8 mouse cellular contexts compared by ENCODE assay signal in the genomic region with DNA sequence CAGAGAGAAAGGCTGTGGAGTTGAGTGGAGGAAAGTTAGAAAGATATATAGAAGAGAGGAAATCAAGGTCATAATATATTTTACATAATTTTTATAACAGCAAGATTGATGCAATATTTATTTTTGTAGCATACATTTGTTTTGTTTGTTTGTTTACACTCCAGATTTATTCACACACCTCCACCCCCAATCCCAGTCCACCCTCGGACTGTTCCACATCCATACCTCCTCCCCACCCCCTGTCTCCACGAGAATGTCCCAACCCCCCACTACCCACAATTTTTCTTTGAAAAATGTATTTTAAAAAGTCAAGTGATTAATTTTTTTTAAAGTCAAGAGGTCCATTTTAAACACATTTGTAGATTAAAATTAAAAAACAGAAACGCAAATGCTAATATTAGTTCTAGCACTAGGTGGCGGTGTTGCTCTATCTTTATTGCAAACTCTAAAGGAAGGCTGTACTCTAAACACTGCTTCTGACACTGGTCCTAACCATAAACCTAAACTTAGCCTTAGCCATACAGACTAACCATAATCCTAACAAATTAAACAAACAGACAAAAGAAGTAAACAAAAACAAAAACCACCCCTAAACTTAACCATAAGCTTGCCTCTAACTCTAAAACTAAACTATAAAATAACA.
DNase-seq lines count a peak whose midpoint lies in the region; ATAC-seq and TF ChIP-seq lines count a peak whose summit lies in the region.

No protein-coding gene starts in this region.

- H3K27me3 ChIP-seq in thymus, adult 2 months (ENCODE audit: control insufficient read depth, insufficient read depth, low read length): no peaks in the 10 kb centered on the region
- no peaks in the 10 kb centered on the region for H3K27me3 ChIP-seq in forebrain, embryonic 15.5 days

- 22% methylated on average over 4 of the region's 4 CpGs for WGBS in thymus, adult 2 months
- WGBS in forebrain, embryonic 15.5 days: 19% methylated on average over 4 of the region's 4 CpGs

- no peaks in the 10 kb centered on the region for H3K4me1 ChIP-seq in thymus, adult 2 months (replicated peaks; ENCODE audit: control insufficient read depth, insufficient read depth, low read length)
- no peaks in the 10 kb centered on the region for H3K4me1 ChIP-seq in forebrain, embryonic 15.5 days

- no peaks in the 10 kb centered on the region for H3K9me3 ChIP-seq in forebrain, embryonic 15.5 days

- no peak overlapping the region for H3K4me3 ChIP-seq in thymus, adult 2 months (ENCODE audit: control insufficient read depth, insufficient read depth, low read length)
- no peak overlapping the region for H3K4me3 ChIP-seq in forebrain, embryonic 15.5 days

- DNase-seq in frontal cortex, postnatal 36 days (ENCODE audit: low spot score in 2 of 2): peak; percentile 17 to 58
- no peak for DNase-seq in frontal cortex, postnatal 10 days (ENCODE audit: low spot score in 2 of 2)
- DNase-seq in thymus, adult 2 months: peak; percentile 14
- DNase-seq in thymus, postnatal 36 days: no peak
- DNase-seq in layer of hippocampus, adult 18-20 months (ENCODE audit: low spot score in 2 of 2): peak; percentile 7 to 74
- DNase-seq in naive thymus-derived CD4-positive, alpha-beta T cell, adult 2 months (ENCODE audit: low read depth): peak; percentile 57
- DNase-seq in spleen, adult 12 weeks (ENCODE audit: low spot score): no peak

- no peak overlapping the region for H3K27ac ChIP-seq in thymus, adult 2 months (ENCODE audit: control insufficient read depth, insufficient read depth, low read length)
- H3K27ac ChIP-seq in forebrain, embryonic 15.5 days (replicated peaks): no peak overlapping the region

- H3K4me2 ChIP-seq in forebrain, embryonic 15.5 days (replicated peaks): no peak overlapping the region

- TF ChIP-seq CTCF in thymus, adult 2 months (IDR thresholded peaks at IDR 0.05; ENCODE audit: borderline replicate concordance, control insufficient read depth, extremely low read depth, insufficient read depth, low read length, poor library complexity): no peak

- H3K9ac ChIP-seq in forebrain, embryonic 15.5 days (replicated peaks): no peak overlapping the region

- no peak for TF ChIP-seq POLR2A in thymus, adult 2 months (IDR thresholded peaks at IDR 0.05; ENCODE audit: control insufficient read depth, extremely low read depth, insufficient read depth, low read length, poor library complexity)

- ATAC-seq in forebrain, embryonic 15.5 days (replicated peaks): peak; percentile 83; the same call in 1 of the 2 replicates

- no peaks in the 10 kb centered on the region for H3K36me3 ChIP-seq in thymus, adult 2 months (ENCODE audit: control insufficient read depth, insufficient read depth, low read length)
- no peaks in the 10 kb centered on the region for H3K36me3 ChIP-seq in forebrain, embryonic 15.5 days

Comparison
In these comparisons a context has a peak if more than half of its experiments do, and no peak if none do; other contexts are left out.
1. DNase-seq: peak in frontal cortex, postnatal 36 days (2 of 2), thymus, adult 2 months (single experiment), layer of hippocampus, adult 18-20 months (2 of 2) and naive thymus-derived CD4-positive, alpha-beta T cell, adult 2 months (single experiment); none in frontal cortex, postnatal 10 days (0 of 2), thymus, postnatal 36 days (0 of 2) and spleen, adult 12 weeks (single experiment).